Mouse (Mus musculus): Measurements from ENCODE around the gene Prmt9. TPM values are rescaled to one million over a fixed set of nuclear protein-coding genes. Genes with fewer than 3 reads are reported as not detected.

Prmt9 gene
- polyA plus RNA-seq, 1 experiment from 2014 or later = 16.7 TPM

GRCm38 (mm10) chr8:77584174-77584573 lies 35.0 kb downstream of the Prmt9 start:
- no peak overlapping the region for H3K4me2 ChIP-seq (ENCODE audit: low read depth, low read length)
- H3K4me3 ChIP-seq (ENCODE audit: low read depth, low read length) = no peak overlapping the region
- H3K9ac ChIP-seq (ENCODE audit: low read depth, low read length) = no peak overlapping the region
- ATAC-seq (ENCODE audit: low read depth) (no peak), DNase-seq (ENCODE audit: low spot score) (no peak)
- WGBS = 91% methylated on average over 4 of the region's 4 CpGs
- H3K27me3 ChIP-seq (replicated peaks; ENCODE audit: control insufficient read depth, insufficient read depth, low read length) = no peaks in the 10 kb centered on the region
- peaks cover 32% of the 10 kb centered on the region for H3K36me3 ChIP-seq (ENCODE audit: control insufficient read depth, insufficient read depth, low read length)
- H3K27ac ChIP-seq (replicated peaks; ENCODE audit: low read depth, low read length) = no peak overlapping the region
- no peaks in the 10 kb centered on the region for H3K4me1 ChIP-seq (ENCODE audit: control insufficient read depth, insufficient read depth, low read length)
- H3K9me3 ChIP-seq (ENCODE audit: control insufficient read depth, low read length) = no peaks in the 10 kb centered on the region

- Histone ChIP-seq H3K9me3 (ENCODE audit: control insufficient read depth, low read length) (0 out of 2 replicates have a peak, but pooled peaks cover 3% of the 10 kb centered on the region), H3K27ac (replicated peaks; ENCODE audit: low read depth, low read length) (no peak overlapping the region), H3K9ac (ENCODE audit: low read depth, low read length) (peak overlapping the region; percentile 70), H3K4me1 (ENCODE audit: control insufficient read depth, insufficient read depth, low read length) (peaks cover 8% of the 10 kb centered on the region), H3K27me3 (replicated peaks; ENCODE audit: control insufficient read depth, insufficient read depth, low read length) (no peaks in the 10 kb centered on the region), H3K4me2 (ENCODE audit: low read depth, low read length) (peak overlapping the region; percentile 60), H3K4me3 (ENCODE audit: low read depth, low read length) (peak overlapping the region; percentile 74), H3K36me3 (ENCODE audit: control insufficient read depth, insufficient read depth, low read length) (no peaks in the 10 kb centered on the region)
- ATAC-seq (ENCODE audit: low read depth) (no peak), DNase-seq (ENCODE audit: low spot score) (no peak)
- WGBS = 8% methylated on average over 7 of the region's 7 CpGs
Observed at GRCm38 (mm10) chr8:77609621-77610020, 60.4 kb downstream of the Prmt9 start.

GRCm38 (mm10) chr8:77610374-77610969 lies 61.3 kb downstream of the Prmt9 start, which contains the start of gene Tmem184c:
TSS of gene Tmem184c (minus strand) at chr8:77610698.
- H3K9me3 ChIP-seq (ENCODE audit: control insufficient read depth, low read length) = 0 out of 2 replicates have a peak, but pooled peaks cover 3% of the 10 kb centered on the region
- H3K4me1 ChIP-seq (ENCODE audit: control insufficient read depth, insufficient read depth, low read length) = peaks cover 8% of the 10 kb centered on the region
- H3K27me3 ChIP-seq (replicated peaks; ENCODE audit: control insufficient read depth, insufficient read depth, low read length) = no peaks in the 10 kb centered on the region
- peak within 1 kb of the TSS; percentile 60 for H3K4me2 ChIP-seq (ENCODE audit: low read depth, low read length)
- H3K9ac ChIP-seq (ENCODE audit: low read depth, low read length) = peak within 1 kb of the TSS; percentile 70
- ATAC-seq (ENCODE audit: low read depth) = peak; percentile 98
- peak within 1 kb of the TSS; percentile 74 for H3K4me3 ChIP-seq (ENCODE audit: low read depth, low read length)
- no peaks in the 10 kb centered on the region for H3K36me3 ChIP-seq (ENCODE audit: control insufficient read depth, insufficient read depth, low read length)
- under 1% methylated on average over 36 of the region's 36 CpGs for WGBS
- DNase-seq (ENCODE audit: low spot score) = peak; percentile 98
- peak within 1 kb of the TSS; percentile 42; the same call in 1 of the 2 replicates for H3K27ac ChIP-seq (replicated peaks; ENCODE audit: low read depth, low read length)

GRCm38 (mm10) chr8:77617916-77618315 lies 68.7 kb downstream of the Prmt9 start:
- H3K4me1 ChIP-seq (ENCODE audit: control insufficient read depth, insufficient read depth, low read length) = no peaks in the 10 kb centered on the region
- 49% methylated on average over 2 of the region's 2 CpGs for WGBS
- no peaks in the 10 kb centered on the region for H3K36me3 ChIP-seq (ENCODE audit: control insufficient read depth, insufficient read depth, low read length)
- no peaks in the 10 kb centered on the region for H3K27me3 ChIP-seq (replicated peaks; ENCODE audit: control insufficient read depth, insufficient read depth, low read length)
- H3K4me3 ChIP-seq (ENCODE audit: low read depth, low read length) = no peak overlapping the region
- no peak overlapping the region for H3K27ac ChIP-seq (replicated peaks; ENCODE audit: low read depth, low read length)
- no peaks in the 10 kb centered on the region for H3K9me3 ChIP-seq (ENCODE audit: control insufficient read depth, low read length)
- H3K4me2 ChIP-seq (ENCODE audit: low read depth, low read length) = no peak overlapping the region
- DNase-seq (ENCODE audit: low spot score) (peak; percentile 72), ATAC-seq (ENCODE audit: low read depth) (0 out of 2 replicates have a peak, but pooled peaks have one; percentile 33)
- H3K9ac ChIP-seq (ENCODE audit: low read depth, low read length) = no peak overlapping the region

- Histone ChIP-seq H3K27me3 (replicated peaks; ENCODE audit: control insufficient read depth, insufficient read depth, low read length) (no peaks in the 10 kb centered on the region), H3K36me3 (ENCODE audit: control insufficient read depth, insufficient read depth, low read length) (no peaks in the 10 kb centered on the region), H3K4me1 (ENCODE audit: control insufficient read depth, insufficient read depth, low read length) (no peaks in the 10 kb centered on the region), H3K4me3 (ENCODE audit: low read depth, low read length) (no peak overlapping the region), H3K9ac (ENCODE audit: low read depth, low read length) (no peak overlapping the region), H3K9me3 (ENCODE audit: control insufficient read depth, low read length) (no peaks in the 10 kb centered on the region), H3K4me2 (ENCODE audit: low read depth, low read length) (no peak overlapping the region), H3K27ac (replicated peaks; ENCODE audit: low read depth, low read length) (no peak overlapping the region)
- DNase-seq (ENCODE audit: low spot score) = no peak
- no peak for ATAC-seq (ENCODE audit: low read depth)
- WGBS = 84% methylated on average over 7 of the region's 7 CpGs
Observed at GRCm38 (mm10) chr8:77623677-77624209, 74.5 kb downstream of the Prmt9 start.

- H3K4me2 ChIP-seq (ENCODE audit: low read depth, low read length) = no peak overlapping the region
- WGBS = 17% methylated on average over 15 of the region's 15 CpGs
- H3K36me3 ChIP-seq (ENCODE audit: control insufficient read depth, insufficient read depth, low read length) = no peaks in the 10 kb centered on the region
- H3K27ac ChIP-seq (replicated peaks; ENCODE audit: low read depth, low read length) = no peak overlapping the region
- H3K9me3 ChIP-seq (ENCODE audit: control insufficient read depth, low read length) = no peaks in the 10 kb centered on the region
- peak; percentile 92 for DNase-seq (ENCODE audit: low spot score)
- H3K4me3 ChIP-seq (ENCODE audit: low read depth, low read length) = no peak overlapping the region
- H3K9ac ChIP-seq (ENCODE audit: low read depth, low read length) = no peak overlapping the region
- peaks cover 13% of the 10 kb centered on the region; the same call in 1 of the 2 replicates for H3K4me1 ChIP-seq (ENCODE audit: control insufficient read depth, insufficient read depth, low read length)
- ATAC-seq (ENCODE audit: low read depth) = peak; percentile 91
- H3K27me3 ChIP-seq (replicated peaks; ENCODE audit: control insufficient read depth, insufficient read depth, low read length) = no peaks in the 10 kb centered on the region
Observed at GRCm38 (mm10) chr8:77629858-77630537, 80.8 kb downstream of the Prmt9 start.

- peak; percentile 4 for DNase-seq (ENCODE audit: low spot score)
Observed at GRCm38 (mm10) chr8:77630691-77631090, 81.5 kb downstream of the Prmt9 start.

More at GRCm38 (mm10) chr8:77630691-77631090, 81.5 kb downstream of the Prmt9 start:
- H3K27me3 ChIP-seq (replicated peaks; ENCODE audit: control insufficient read depth, insufficient read depth, low read length) = no peaks in the 10 kb centered on the region
- no peak overlapping the region for H3K27ac ChIP-seq (replicated peaks; ENCODE audit: low read depth, low read length)
- no peaks in the 10 kb centered on the region for H3K9me3 ChIP-seq (ENCODE audit: control insufficient read depth, low read length)
- ATAC-seq (ENCODE audit: low read depth) = no peak
- peaks cover 13% of the 10 kb centered on the region; the same call in 1 of the 2 replicates for H3K4me1 ChIP-seq (ENCODE audit: control insufficient read depth, insufficient read depth, low read length)
- no peaks in the 10 kb centered on the region for H3K36me3 ChIP-seq (ENCODE audit: control insufficient read depth, insufficient read depth, low read length)
- WGBS = 43% methylated on average over 3 of the region's 3 CpGs
- H3K9ac ChIP-seq (ENCODE audit: low read depth, low read length) = no peak overlapping the region
- no peak overlapping the region for H3K4me3 ChIP-seq (ENCODE audit: low read depth, low read length)
- H3K4me2 ChIP-seq (ENCODE audit: low read depth, low read length) = no peak overlapping the region

Data from embryonic facial prominence, embryonic 14.5 days (tissue).